Mouse (Mus musculus): Measurements from ENCODE around the gene Olfr483.

The Olfr483 gene

GRCm38 (mm10) chr7:108100549-108100948, at the start of gene Olfr483:
Gene Olfr483 (plus strand): TSS chr7:108100849.
- no peak for DNase-seq (ENCODE audit: low read depth, low spot score)

DNA sequence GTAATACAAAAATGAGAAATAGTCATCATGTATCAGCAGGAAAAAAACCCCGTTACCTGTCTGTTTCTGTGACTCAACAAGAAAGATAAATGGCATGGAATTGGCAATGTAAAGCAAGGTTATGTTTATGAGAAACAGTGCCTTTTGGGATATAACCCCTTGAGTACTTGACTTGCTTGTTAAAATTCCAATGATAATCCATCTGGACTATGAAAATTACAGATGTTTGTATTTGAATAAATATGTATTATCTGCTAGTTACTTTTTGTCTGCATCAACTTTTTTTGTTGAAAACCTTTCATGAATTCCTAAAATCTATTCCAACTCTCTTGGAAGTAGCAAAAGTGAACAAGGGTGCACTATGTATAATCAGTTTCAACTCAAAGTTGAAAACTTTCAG, 33.4 kb upstream of the Olfr483 start, which contains the start of gene Olfr480:
Olfr480 (minus strand) TSS at position 101 of the 400 bp plus-strand sequence.
- DNase-seq (ENCODE audit: low read depth, low spot score), result no peak

DNA sequence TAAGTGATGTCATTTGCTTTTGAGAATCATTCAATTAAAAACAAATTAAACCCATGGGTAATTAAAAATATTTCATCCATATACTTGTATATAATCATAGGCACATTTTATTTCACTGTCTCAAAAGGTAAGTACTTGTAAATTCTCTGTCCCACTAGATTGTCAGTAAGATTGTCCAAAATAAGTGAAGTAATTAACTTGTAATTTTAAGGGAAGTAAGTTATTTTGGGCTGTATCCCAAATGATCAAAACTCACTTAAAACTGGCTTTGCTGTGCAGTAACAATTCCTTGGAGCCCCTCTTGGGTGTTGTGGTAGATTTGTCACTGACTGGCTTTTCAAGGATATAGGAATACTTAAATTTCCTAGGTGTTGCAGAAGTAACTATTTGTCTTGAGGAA, 21.1 kb upstream of the Olfr483 start, which contains the start of gene Olfr481:
Olfr481 (plus strand) TSS at position 301 of the 400 bp plus-strand sequence.
- DNase-seq (ENCODE audit: low read depth, low spot score), result no peak

GRCm38 (mm10) chr7:108097486-108097885, 3.2 kb upstream of the Olfr483 start, which contains the start of gene Olfr482:
Gene Olfr482 (minus strand): TSS chr7:108097586.
- DNase-seq (ENCODE audit: low read depth, low spot score), result no peak

- DNase-seq (ENCODE audit: low read depth, low spot score), result no peak
Measured at GRCm38 (mm10) chr7:108120681-108121080, 20.0 kb downstream of the Olfr483 start.

DNA sequence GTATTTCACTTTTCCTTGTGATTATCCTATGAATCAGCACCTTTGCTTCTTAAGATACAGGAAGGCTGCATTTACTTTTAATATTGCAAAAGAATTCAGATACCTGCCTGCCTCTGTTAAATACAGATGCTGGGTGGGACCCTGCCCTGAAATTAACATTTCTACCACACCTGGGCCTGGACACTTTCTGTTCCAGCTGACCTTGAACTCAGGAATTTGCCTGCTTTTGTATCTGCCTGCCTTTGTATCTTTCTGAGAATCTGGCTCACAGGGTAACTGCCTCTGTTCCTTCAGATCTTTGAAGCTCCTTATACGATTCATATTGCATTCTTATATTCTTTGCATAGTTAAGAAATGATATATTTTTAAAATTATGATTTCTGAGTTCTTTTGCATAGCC, 20.8 kb downstream of the Olfr483 start:
- DNase-seq (ENCODE audit: low read depth, low spot score), result no peak

GRCm38 (mm10) chr7:108127349-108127748, 26.7 kb downstream of the Olfr483 start, which contains the start of gene Olfr484:
Gene Olfr484 (minus strand): TSS chr7:108127449.
- no peak for DNase-seq (ENCODE audit: low read depth, low spot score)

Data from brain, adult 2 months (tissue).